Mouse (Mus musculus) liver, embryonic 15.5 days (tissue): Measurements from ENCODE around the gene Zrsr2. TPM values are rescaled to one million over a fixed set of nuclear protein-coding genes. Genes with fewer than 3 reads are reported as not detected.

Source experiments
- ATAC-seq: fragments of 200-750 bp; cut with Nextera tagmentation; 2 replicates; pipeline ENCODE4 v1.8.0; 2017; ENCODE audit warnings: moderate number of reproducible peaks, mild to moderate bottlenecking, moderate library complexity; ENCODE audit not compliant: insufficient read depth
- H3K27ac ChIP-seq: fragments of 300-500 bp; sonication (generic); replicated peaks from 2 replicates; pipeline ENCODE4 v1.5.1; 2015; ENCODE audit warnings: mild to moderate bottlenecking, inconsistent platforms
- H3K27me3 ChIP-seq: fragments of 300-500 bp; sonication (generic); 2 replicates; pipeline ENCODE4 v1.6.1; 2015; ENCODE audit warnings: mild to moderate bottlenecking, inconsistent platforms
- H3K36me3 ChIP-seq: fragments of 300-500 bp; sonication (generic); replicated peaks from 2 replicates; pipeline ENCODE4 v1.6.1; 2015; ENCODE audit warnings: moderate library complexity, mild to moderate bottlenecking, inconsistent platforms
- H3K4me1 ChIP-seq: fragments of 300-500 bp; sonication (generic); replicated peaks from 2 replicates; pipeline ENCODE4 v1.6.1; 2015; ENCODE audit warnings: inconsistent platforms
- H3K4me2 ChIP-seq: fragments of 300-500 bp; sonication (generic); 2 replicates; pipeline ENCODE4 v1.6.1; 2015; ENCODE audit warnings: moderate library complexity, mild to moderate bottlenecking, inconsistent platforms
- H3K4me3 ChIP-seq: fragments of 300-500 bp; sonication (generic); replicated peaks from 2 replicates; pipeline ENCODE4 v1.5.1; 2015; ENCODE audit warnings: mild to moderate bottlenecking, inconsistent platforms
- H3K9ac ChIP-seq: fragments of 300-500 bp; sonication (generic); 2 replicates; pipeline ENCODE4 v1.6.1; 2015; ENCODE audit warnings: moderate library complexity, mild to moderate bottlenecking, inconsistent platforms
- H3K9me3 ChIP-seq: fragments of 300-500 bp; sonication (generic); replicated peaks from 2 replicates; pipeline ENCODE4 v1.6.1; 2016; ENCODE audit warnings: inconsistent platforms
- WGBS: fragments of 180-500 bp; shearing (Covaris S2); methylation state at CpG from one replicate; pipeline ENCODE4 v1.1.7; 2015; ENCODE audit warnings: mixed read lengths; ENCODE audit not compliant: insufficient replicate concordance; 5-methylcytosine and 5-hydroxymethylcytosine counted together
- polyA plus RNA-seq: library from polyadenylated mRNA; unstranded; fragments of >200 nt; fragmentation: Nextera tagmentation; extraction: Ambion mirVana; gene quantifications from 2 replicates; pipeline ENCODE4 v1.2.1, GENCODE M21; 2015

Zrsr2 gene
- 12.8 and 12.9 TPM in 2 replicates for polyA plus RNA-seq

DNA sequence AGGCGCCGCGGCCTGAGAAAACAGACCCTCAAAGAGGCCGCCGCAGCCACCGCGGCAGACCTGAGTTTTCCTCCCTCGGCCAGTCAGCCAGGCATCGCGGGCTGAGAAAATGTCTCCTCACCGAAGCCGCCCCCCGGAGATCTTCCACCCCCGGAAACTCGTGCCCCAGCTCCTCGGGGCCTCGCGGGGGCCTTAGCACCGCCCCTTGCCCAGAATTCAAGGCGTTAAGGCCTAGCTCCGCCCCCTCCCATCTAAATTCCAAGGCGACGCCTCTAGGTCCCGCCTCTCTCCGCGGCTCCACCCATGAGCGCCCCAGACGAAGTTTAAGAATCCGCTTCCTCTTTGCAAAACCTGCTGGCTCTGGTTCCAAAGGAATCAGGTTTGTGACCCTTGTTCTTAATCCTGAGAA, at the start of gene Zrsr2:
Zrsr2 (minus strand) TSS at position 195 of the 409 bp plus-strand sequence.
- 21% methylated on average over 28 of the region's 29 CpGs for WGBS
- Histone ChIP-seq H3K4me2 (peak within 1 kb of the TSS; percentile 72), H3K4me1 (peaks cover 19% of the 10 kb centered on the region), H3K27me3 (no peaks in the 10 kb centered on the region), H3K9ac (peak within 1 kb of the TSS; percentile 78), H3K27ac (peak within 1 kb of the TSS; percentile 97), H3K4me3 (peak within 1 kb of the TSS; percentile 80), H3K36me3 (peaks cover 24% of the 10 kb centered on the region), H3K9me3 (no peaks in the 10 kb centered on the region)
- peak; percentile 87 for ATAC-seq

DNA sequence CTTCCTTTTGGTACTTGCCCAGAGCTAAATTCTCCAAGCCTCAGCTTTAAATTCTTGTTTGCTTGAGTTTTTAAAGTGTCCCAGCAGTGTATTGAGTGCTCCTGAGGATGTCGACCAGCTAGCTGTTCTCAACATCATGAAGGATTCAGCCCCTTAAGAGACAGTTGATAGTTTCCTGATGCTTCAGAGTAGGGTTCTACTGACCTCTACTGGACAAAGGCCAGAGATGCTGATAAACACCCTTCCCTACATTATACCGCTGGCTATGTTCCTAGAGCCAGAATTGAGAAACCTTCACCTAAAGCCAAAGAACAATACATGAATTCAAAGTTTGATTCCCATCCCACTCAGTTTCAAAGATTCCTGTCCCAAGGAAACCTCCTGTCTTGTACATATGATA, 46.3 kb upstream of the Zrsr2 start:
- H3K4me2 ChIP-seq = no peak overlapping the region
- no peaks in the 10 kb centered on the region for H3K9me3 ChIP-seq
- no peaks in the 10 kb centered on the region for H3K27me3 ChIP-seq
- ATAC-seq = no peak
- WGBS = 25% methylated on average over 2 of the region's 2 CpGs
- no peak overlapping the region for H3K27ac ChIP-seq
- no peaks in the 10 kb centered on the region for H3K4me1 ChIP-seq
- no peak overlapping the region for H3K4me3 ChIP-seq
- no peaks in the 10 kb centered on the region for H3K36me3 ChIP-seq
- H3K9ac ChIP-seq = no peak overlapping the region

DNA sequence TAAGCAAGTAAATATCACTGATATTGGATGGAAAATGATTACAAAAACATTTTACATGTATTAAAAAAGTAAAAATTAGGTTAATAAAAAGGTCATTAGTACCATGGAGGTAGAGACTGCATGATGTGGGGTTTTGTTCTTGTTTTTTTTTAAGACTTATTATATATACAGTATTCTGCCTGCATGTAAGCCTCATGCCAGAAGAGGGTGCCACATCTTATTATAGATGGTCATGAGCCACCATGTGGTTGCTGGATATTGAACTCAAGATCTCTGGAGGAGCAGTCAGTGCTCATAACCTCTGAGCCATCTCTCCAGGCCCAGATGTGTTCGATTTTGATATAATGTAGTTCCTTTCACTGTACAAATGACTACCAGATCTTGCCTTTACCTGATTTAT, 41.4 kb upstream of the Zrsr2 start:
- H3K4me1 ChIP-seq = no peaks in the 10 kb centered on the region
- WGBS = 56% methylated on average over 1 of the region's 1 CpGs
- H3K4me3 ChIP-seq = no peak overlapping the region
- no peaks in the 10 kb centered on the region for H3K36me3 ChIP-seq
- no peak overlapping the region for H3K4me2 ChIP-seq
- ATAC-seq = no peak
- H3K9ac ChIP-seq = no peak overlapping the region
- H3K27me3 ChIP-seq = no peaks in the 10 kb centered on the region
- H3K27ac ChIP-seq = no peak overlapping the region
- H3K9me3 ChIP-seq = no peaks in the 10 kb centered on the region

DNA sequence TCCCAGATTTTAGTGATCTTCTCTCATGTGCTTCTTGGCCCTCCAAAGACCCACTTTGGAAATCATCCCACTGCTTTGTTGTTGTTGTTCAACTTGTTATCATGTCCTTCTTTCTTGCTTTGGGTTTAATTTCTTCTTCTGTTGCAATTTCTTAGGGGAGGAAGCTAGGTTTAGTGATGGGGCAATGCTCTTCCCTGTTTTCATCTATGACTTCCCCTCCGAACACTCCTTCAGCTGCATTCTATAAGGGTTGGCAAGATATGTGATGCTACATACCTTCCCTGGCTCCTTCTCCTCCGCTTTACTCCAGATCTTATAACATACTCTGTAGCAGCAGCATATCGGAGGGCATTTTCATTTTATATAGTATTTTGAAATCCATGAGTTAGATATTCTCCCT, 38.3 kb upstream of the Zrsr2 start:
- Histone ChIP-seq H3K4me1 (no peaks in the 10 kb centered on the region), H3K27me3 (no peaks in the 10 kb centered on the region), H3K4me3 (no peak overlapping the region), H3K36me3 (no peaks in the 10 kb centered on the region), H3K9me3 (no peaks in the 10 kb centered on the region), H3K27ac (no peak overlapping the region), H3K9ac (no peak overlapping the region), H3K4me2 (no peak overlapping the region)
- 53% methylated on average over 3 of the region's 3 CpGs for WGBS
- ATAC-seq = no peak

DNA sequence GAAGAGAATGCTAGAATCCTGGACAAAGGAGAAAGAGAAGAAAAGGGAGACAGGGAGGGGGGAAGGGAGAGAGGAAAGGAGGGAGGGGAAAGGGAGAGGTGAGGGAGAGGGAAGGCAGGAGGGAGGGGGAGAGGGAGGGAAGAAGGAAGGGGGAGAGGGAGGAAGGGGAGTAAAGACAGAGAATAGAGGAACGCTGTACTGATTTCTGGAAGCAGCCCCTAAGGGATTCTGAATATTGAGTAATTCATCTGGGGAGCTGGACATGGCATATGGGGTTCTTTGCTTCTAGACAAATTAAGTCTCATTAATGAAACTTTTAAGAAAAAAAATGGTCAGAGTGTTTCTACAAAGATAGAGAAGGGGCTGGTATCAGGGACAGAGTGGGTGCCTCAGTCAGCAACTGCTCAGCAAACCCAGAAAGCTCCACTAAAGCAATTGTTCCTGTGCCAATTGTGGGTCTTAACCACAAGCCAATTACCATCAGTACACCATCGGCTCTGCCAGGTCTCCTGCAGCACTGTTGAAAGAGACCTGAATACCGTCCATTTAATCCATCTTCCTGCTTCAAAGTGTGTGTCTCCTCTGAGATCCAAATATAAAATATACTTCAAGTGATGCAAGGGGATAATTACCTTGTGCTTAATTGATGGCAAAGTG, 29.4 kb upstream of the Zrsr2 start:
- ATAC-seq = no peak
- no peaks in the 10 kb centered on the region for H3K36me3 ChIP-seq
- H3K4me3 ChIP-seq = no peak overlapping the region
- no peak overlapping the region for H3K9ac ChIP-seq
- no peaks in the 10 kb centered on the region for H3K9me3 ChIP-seq
- WGBS = 50% methylated on average over 3 of the region's 3 CpGs
- no peak overlapping the region for H3K4me2 ChIP-seq
- H3K4me1 ChIP-seq = no peaks in the 10 kb centered on the region
- H3K27me3 ChIP-seq = no peaks in the 10 kb centered on the region
- no peak overlapping the region for H3K27ac ChIP-seq

DNA sequence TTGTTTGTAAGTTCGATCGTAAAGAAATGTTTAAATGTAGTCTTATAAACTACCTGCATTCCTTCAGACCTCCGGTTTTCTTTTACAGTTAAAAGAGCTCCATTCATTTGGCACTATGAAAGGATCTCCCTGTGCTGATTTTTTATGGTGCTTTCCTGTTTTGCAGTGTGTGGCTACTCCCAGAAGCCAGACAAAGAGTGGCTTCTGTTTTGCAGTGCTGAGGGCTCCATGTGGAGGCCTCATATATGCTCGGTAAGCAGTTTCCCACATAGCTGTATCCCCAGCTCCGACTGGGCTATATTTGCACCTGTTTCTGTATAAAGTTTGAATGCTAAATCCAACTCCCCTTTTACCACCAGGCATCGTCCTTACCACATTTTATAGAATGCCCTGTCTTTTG, 23.7 kb upstream of the Zrsr2 start:
- 68% methylated on average over 6 of the region's 6 CpGs for WGBS
- no peaks in the 10 kb centered on the region for H3K9me3 ChIP-seq

DNA sequence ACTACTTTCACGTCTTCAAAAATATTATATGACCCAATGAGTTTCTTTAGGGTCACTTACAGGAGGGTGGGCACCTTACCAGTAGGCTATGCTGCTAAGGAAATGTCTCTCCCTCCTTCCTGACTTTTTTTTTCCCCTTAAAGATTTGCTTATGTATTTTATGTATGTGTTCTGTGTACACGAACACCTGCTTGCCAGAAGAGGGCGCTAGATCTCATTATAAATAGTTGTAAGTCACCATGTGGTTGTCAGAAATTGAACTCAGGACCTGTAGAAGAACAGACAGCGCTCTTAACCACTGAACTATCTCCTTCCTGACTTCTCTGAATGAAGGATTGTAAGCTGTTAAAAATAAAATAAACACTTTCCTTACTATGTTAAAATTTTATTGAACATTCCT, 23.0 kb upstream of the Zrsr2 start:
- H3K9ac ChIP-seq = no peak overlapping the region
- no peaks in the 10 kb centered on the region for H3K9me3 ChIP-seq
- no peak overlapping the region for H3K27ac ChIP-seq
- no peak overlapping the region for H3K4me2 ChIP-seq
- H3K27me3 ChIP-seq = no peaks in the 10 kb centered on the region
- ATAC-seq = no peak
- no peak overlapping the region for H3K4me3 ChIP-seq
- no peaks in the 10 kb centered on the region for H3K4me1 ChIP-seq
- WGBS = 32% methylated on average over 4 of the region's 4 CpGs
- H3K36me3 ChIP-seq = no peaks in the 10 kb centered on the region

More for the DNA sequence above, 23.7 kb upstream of the Zrsr2 start:
- Histone ChIP-seq H3K4me2 (no peak overlapping the region), H3K4me3 (no peak overlapping the region), H3K4me1 (no peaks in the 10 kb centered on the region), H3K27ac (no peak overlapping the region), H3K9ac (no peak overlapping the region), H3K36me3 (no peaks in the 10 kb centered on the region), H3K27me3 (no peaks in the 10 kb centered on the region)
- ATAC-seq = no peak

DNA sequence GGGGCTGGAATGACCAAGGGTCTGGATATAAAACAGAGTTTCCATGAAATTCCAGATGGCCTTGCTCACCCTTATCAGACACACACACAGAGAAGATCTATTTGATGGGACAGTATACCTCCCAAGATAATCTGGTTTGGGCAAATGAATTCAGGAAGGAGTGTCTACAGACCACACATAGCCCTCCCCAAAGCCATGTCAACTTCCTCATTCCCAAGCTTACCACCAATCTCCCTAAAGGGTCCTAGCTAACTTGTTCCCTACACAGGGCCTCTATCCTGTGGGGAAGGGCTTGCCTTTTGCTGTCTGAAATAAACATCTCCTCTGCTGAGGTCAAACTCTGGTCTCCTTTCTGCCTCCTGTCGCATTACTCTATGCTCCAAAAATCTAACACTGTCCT, 22.6 kb upstream of the Zrsr2 start:
- Histone ChIP-seq H3K4me1 (no peaks in the 10 kb centered on the region), H3K36me3 (no peaks in the 10 kb centered on the region), H3K9ac (no peak overlapping the region), H3K9me3 (no peaks in the 10 kb centered on the region), H3K4me3 (no peak overlapping the region), H3K27me3 (no peaks in the 10 kb centered on the region), H3K4me2 (no peak overlapping the region), H3K27ac (no peak overlapping the region)
- WGBS = 88% methylated on average over 1 of the region's 1 CpGs
- ATAC-seq = no peak

DNA sequence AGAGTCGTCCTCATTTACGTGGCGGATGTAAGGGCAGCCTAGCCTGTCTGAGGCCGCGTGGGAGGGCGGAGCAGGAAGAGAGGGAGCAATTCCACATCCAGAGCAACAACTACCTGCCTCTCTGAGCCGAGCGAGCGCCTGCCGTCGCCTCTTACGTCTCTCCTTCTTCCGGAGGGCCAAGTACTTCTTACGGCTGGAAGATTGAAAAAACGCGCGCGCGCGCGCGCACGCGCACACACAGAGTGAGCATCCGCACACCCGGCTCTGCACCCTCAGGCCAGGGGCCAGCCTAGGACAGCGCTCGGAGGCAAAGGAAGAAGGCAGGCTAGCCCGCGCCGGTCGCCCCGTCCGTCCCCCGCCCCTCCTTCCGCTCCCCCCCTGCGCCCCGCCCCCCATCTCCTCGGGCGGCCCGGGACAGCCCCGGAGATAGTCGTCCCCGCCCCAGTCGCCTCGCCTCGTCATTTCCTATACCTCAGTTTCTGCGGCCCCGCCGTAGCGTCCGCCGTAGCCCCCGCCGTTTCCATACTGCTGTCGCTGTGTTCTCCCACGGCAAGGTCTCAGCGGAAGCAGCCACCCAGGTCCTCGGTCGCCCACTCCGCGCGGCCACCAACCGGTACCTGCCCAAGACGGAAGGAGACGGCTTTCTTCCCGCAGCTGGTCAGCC, 526 bp downstream of the Zrsr2 start:
- ATAC-seq = peak; percentile 95
- Histone ChIP-seq H3K4me1 (peaks cover 19% of the 10 kb centered on the region), H3K4me2 (peak overlapping the region; percentile 72), H3K27ac (peak overlapping the region; percentile 97), H3K36me3 (peaks cover 29% of the 10 kb centered on the region), H3K9me3 (no peaks in the 10 kb centered on the region), H3K9ac (peak overlapping the region; percentile 78), H3K27me3 (no peaks in the 10 kb centered on the region), H3K4me3 (peak overlapping the region; percentile 80)
- 22% methylated on average over 55 of the region's 67 CpGs for WGBS

DNA sequence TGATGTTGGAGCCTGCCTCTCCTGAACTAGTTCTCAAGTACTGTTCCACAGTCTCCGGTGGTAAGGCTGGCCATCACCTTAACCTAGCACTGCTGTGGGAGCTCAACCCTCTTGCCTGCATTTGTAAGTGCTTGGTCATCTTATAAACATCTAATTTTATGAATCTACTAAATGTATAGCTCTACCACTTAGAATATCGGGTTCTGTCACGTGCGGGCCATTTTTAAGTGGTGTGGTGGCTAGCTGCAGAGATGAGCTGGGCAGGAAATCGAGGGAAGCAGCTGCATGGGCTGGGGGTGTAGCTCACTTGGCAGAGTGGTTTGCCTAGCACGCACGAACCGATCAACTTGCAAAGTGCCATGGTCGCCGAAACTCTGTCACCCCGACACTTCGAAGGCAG, 1.1 kb downstream of the Zrsr2 start:
- peak overlapping the region; percentile 78; the same call in 1 of the 2 replicates for H3K9ac ChIP-seq
- peak; percentile 1; the same call in 1 of the 2 replicates for ATAC-seq
- peak overlapping the region; percentile 80 for H3K4me3 ChIP-seq
- no peaks in the 10 kb centered on the region for H3K27me3 ChIP-seq
- H3K4me2 ChIP-seq = peak overlapping the region; percentile 72
- peaks cover 30% of the 10 kb centered on the region for H3K36me3 ChIP-seq
- WGBS = 25% methylated on average over 12 of the region's 12 CpGs
- H3K27ac ChIP-seq = peak overlapping the region; percentile 97
- H3K9me3 ChIP-seq = no peaks in the 10 kb centered on the region
- H3K4me1 ChIP-seq = peaks cover 19% of the 10 kb centered on the region

DNA sequence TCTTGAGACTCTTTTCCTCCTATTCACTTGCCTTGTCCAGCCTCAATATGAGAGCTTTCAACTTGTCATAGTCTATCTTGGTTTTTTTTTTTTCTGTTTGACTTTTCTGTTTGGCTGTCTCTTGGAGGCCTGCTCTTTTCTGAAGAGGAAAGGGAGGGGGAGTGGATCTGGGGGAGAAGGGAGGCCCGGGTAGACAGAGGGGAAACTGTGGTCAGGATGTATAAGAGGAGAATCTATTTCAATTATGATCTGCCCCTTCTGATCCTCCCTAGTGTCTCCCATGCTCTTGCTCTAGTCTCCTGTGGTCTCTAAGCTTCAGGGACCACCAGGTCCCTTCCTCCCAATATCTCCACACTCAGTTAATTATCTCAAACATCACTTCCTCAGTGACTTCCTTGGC, 6.8 kb downstream of the Zrsr2 start:
- Histone ChIP-seq H3K36me3 (peaks cover 66% of the 10 kb centered on the region), H3K27me3 (no peaks in the 10 kb centered on the region)
- WGBS = 32% methylated on average over 1 of the region's 1 CpGs

More for the DNA sequence above, 6.8 kb downstream of the Zrsr2 start:
- Histone ChIP-seq H3K4me2 (no peak overlapping the region), H3K27ac (no peak overlapping the region), H3K4me3 (no peak overlapping the region), H3K4me1 (peaks cover under 1% of the 10 kb centered on the region), H3K9ac (no peak overlapping the region), H3K9me3 (no peaks in the 10 kb centered on the region)
- ATAC-seq = no peak
